Mouse (Mus musculus): Measurements from ENCODE around the gene Hhat.

Hhat gene

DNA sequence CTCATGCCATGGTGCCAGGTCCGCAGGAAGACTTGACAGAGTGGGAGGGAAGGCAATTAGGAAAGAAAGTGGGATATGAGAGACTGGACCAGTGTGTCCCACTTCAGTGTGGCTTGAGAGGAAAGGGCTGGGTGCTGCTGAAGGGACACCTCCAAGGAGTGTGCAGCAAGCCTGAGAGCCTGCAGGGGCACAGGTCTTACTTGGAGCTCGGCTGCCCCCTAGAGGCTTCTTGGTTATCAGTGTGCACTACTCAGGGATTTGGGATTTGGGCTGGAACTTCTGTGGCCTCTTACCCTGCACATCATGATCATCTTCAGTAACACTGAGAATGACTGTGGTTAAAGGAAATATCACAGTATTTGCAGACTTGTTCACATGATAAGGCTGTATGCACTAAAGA, 172.6 kb downstream of the Hhat start:
- H3K4me1 ChIP-seq (replicated peaks; ENCODE audit: low read depth, low read length), result peaks cover 12% of the 10 kb centered on the region
- H3K36me3 ChIP-seq (ENCODE audit: insufficient read depth, low read length), result no peaks in the 10 kb centered on the region
- no peaks in the 10 kb centered on the region for H3K9me3 ChIP-seq (ENCODE audit: low read length)
- no peak overlapping the region for H3K4me3 ChIP-seq (replicated peaks; ENCODE audit: low read length)
- no peaks in the 10 kb centered on the region for H3K27me3 ChIP-seq (ENCODE audit: insufficient read depth, low read length)
- TF ChIP-seq CTCF (conservative IDR thresholded peaks at IDR 0.05; ENCODE audit: low read length), result peak; percentile 57
- TF ChIP-seq POU5F1 (IDR thresholded peaks at IDR 0.05; ENCODE audit: borderline replicate concordance, low read length), result no peak

DNA sequence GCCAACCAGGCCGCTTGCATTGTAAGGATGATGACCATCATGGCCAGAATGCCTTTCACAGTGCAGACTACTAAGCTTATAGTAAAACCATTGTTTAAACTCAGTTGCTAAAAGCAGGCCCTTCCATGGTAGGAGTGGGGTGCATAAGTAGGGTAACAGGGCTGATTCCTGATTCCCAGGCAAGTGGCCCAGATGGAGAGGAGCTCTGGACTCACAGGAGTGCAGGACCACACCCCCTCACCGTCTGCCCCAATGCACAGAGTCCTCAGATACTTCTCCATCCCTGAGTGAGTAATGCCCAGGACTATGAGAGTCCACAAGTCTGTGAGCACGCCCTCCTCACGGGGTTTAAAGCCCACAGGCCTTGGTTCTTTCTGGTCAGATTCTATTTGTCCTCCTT, 175.6 kb downstream of the Hhat start:
- TF ChIP-seq POU5F1 (IDR thresholded peaks at IDR 0.05; ENCODE audit: borderline replicate concordance, low read length) (no peak), NANOG (IDR thresholded peaks at IDR 0.05; ENCODE audit: borderline replicate concordance, low read length) (no peak), CTCF (conservative IDR thresholded peaks at IDR 0.05; ENCODE audit: low read length) (no peak)
- no peak overlapping the region for H3K4me3 ChIP-seq (replicated peaks; ENCODE audit: low read length)
- peaks cover 12% of the 10 kb centered on the region for H3K4me1 ChIP-seq (replicated peaks; ENCODE audit: low read depth, low read length)
- H3K27me3 ChIP-seq (ENCODE audit: insufficient read depth, low read length), result no peaks in the 10 kb centered on the region
- no peaks in the 10 kb centered on the region for H3K36me3 ChIP-seq (ENCODE audit: insufficient read depth, low read length)
- no peaks in the 10 kb centered on the region for H3K9me3 ChIP-seq (ENCODE audit: low read length)

DNA sequence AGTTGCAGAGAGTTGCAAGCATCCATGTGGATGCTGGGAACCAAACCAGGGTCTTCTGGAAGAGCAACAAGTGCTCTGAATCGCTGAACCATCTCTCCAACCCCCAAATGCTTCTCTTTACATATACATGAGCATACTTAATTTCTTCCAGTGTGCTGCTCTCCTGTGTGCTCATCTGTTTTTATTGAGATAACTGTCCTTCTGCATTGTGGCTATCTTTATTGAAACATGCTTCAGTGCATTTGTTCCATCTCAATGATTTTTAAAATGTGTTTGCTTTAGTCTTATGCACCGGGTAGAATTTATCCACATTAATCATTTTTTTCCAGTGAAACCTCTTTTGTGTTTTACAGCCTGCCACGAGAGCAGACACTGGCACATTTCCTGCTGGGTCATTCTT, 177.5 kb downstream of the Hhat start:
- Histone ChIP-seq H3K27me3 (ENCODE audit: insufficient read depth, low read length) (no peaks in the 10 kb centered on the region), H3K36me3 (ENCODE audit: insufficient read depth, low read length) (no peaks in the 10 kb centered on the region), H3K4me3 (replicated peaks; ENCODE audit: low read length) (no peak overlapping the region), H3K9me3 (ENCODE audit: low read length) (no peaks in the 10 kb centered on the region), H3K4me1 (replicated peaks; ENCODE audit: low read depth, low read length) (no peaks in the 10 kb centered on the region)
- TF ChIP-seq NANOG (IDR thresholded peaks at IDR 0.05; ENCODE audit: borderline replicate concordance, low read length), result no peak
- no peak for TF ChIP-seq CTCF (conservative IDR thresholded peaks at IDR 0.05; ENCODE audit: low read length)
- TF ChIP-seq POU5F1 (IDR thresholded peaks at IDR 0.05; ENCODE audit: borderline replicate concordance, low read length), result no peak

DNA sequence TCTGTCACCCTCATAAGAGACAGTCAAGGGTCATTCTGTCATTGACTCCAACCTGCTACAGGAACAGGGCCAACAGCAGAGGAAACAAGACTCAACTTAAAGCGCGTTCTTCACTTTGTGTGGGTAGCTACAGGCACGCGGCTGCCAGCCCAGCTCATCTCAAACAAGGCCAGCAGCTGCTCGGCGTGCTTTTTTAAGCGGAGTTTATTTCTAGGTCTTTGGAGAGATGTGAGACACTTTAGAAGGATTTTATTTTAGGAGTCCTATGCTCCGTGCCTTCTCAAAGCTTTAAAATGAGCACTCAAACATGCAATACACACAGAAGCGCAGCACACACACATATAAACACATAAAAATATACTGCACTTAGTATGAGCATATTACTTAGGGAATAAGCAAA, 183.6 kb downstream of the Hhat start:
- no peaks in the 10 kb centered on the region for H3K9me3 ChIP-seq (ENCODE audit: low read length)
- H3K4me3 ChIP-seq (replicated peaks; ENCODE audit: low read length), result no peak overlapping the region
- no peaks in the 10 kb centered on the region for H3K4me1 ChIP-seq (replicated peaks; ENCODE audit: low read depth, low read length)
- no peaks in the 10 kb centered on the region for H3K36me3 ChIP-seq (ENCODE audit: insufficient read depth, low read length)
- no peak for TF ChIP-seq NANOG (IDR thresholded peaks at IDR 0.05; ENCODE audit: borderline replicate concordance, low read length)
- no peak for TF ChIP-seq CTCF (conservative IDR thresholded peaks at IDR 0.05; ENCODE audit: low read length)
- TF ChIP-seq POU5F1 (IDR thresholded peaks at IDR 0.05; ENCODE audit: borderline replicate concordance, low read length), result no peak
- no peaks in the 10 kb centered on the region for H3K27me3 ChIP-seq (ENCODE audit: insufficient read depth, low read length)

DNA sequence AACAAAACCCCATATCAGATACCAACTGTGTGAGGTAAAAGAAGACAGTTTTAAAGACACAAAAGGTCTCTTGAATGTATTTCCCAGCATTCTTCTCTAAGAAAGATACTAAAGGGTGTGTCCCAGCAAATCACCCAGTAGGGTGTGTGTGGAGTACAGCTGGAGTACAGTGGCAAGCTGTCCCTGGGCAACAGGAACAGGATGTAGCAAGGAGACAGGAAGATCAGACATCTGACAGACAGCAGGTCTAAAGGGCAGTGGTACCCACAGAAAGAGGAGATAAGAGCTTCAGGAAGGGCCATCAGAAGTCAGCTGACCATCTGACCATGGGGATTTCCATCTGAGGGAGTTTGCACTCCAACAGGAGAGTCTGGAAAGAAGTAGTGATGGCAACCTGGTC, 185.7 kb downstream of the Hhat start:
- H3K27me3 ChIP-seq (ENCODE audit: insufficient read depth, low read length), result no peaks in the 10 kb centered on the region
- H3K9me3 ChIP-seq (ENCODE audit: low read length), result no peaks in the 10 kb centered on the region
- no peaks in the 10 kb centered on the region for H3K4me1 ChIP-seq (replicated peaks; ENCODE audit: low read depth, low read length)
- H3K4me3 ChIP-seq (replicated peaks; ENCODE audit: low read length), result no peak overlapping the region
- H3K36me3 ChIP-seq (ENCODE audit: insufficient read depth, low read length), result no peaks in the 10 kb centered on the region
- TF ChIP-seq NANOG (IDR thresholded peaks at IDR 0.05; ENCODE audit: borderline replicate concordance, low read length) (no peak), CTCF (conservative IDR thresholded peaks at IDR 0.05; ENCODE audit: low read length) (no peak), POU5F1 (IDR thresholded peaks at IDR 0.05; ENCODE audit: borderline replicate concordance, low read length) (no peak)

DNA sequence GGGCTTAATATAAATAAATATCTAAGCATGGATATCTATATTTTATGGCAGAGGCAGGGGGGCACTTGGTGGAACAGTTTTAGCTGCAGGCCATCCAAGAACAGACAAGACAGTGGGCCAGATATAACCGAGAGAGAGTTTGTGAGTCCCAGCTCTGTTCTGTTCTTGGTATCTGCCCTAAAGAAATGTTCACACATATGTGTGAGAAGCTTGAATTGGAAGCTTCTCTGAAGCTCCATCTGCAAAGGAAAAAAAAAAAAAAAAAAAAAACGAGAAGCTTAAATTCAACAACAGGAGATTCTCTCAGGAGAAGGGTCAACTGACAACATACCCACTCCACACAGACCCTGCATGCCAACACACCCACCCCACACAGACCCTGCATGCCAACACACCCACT, 188.1 kb downstream of the Hhat start:
- H3K27me3 ChIP-seq (ENCODE audit: insufficient read depth, low read length), result no peaks in the 10 kb centered on the region
- H3K9me3 ChIP-seq (ENCODE audit: low read length), result no peaks in the 10 kb centered on the region
- no peaks in the 10 kb centered on the region for H3K4me1 ChIP-seq (replicated peaks; ENCODE audit: low read depth, low read length)
- H3K36me3 ChIP-seq (ENCODE audit: insufficient read depth, low read length), result no peaks in the 10 kb centered on the region
- TF ChIP-seq POU5F1 (IDR thresholded peaks at IDR 0.05; ENCODE audit: borderline replicate concordance, low read length) (no peak), NANOG (IDR thresholded peaks at IDR 0.05; ENCODE audit: borderline replicate concordance, low read length) (no peak), CTCF (conservative IDR thresholded peaks at IDR 0.05; ENCODE audit: low read length) (no peak)
- no peak overlapping the region for H3K4me3 ChIP-seq (replicated peaks; ENCODE audit: low read length)

DNA sequence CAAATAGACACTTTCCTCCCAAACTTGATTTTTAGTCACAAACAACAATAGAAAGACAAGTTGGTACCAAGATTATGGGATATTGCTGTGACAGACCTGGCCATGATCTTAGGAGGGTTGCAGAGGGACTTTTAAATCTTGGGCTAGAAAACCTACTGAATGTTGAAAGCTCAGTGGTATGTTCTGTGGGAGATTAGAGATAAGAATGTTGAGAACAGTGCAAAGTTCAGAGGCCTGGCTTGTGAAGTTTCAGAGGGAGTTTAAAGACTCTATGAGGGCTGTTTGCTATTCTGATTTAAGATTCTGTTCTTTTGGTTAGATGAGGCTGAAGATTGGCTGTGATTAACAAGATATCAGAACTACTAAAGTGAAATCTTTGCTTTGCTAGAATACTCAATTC, 206.3 kb downstream of the Hhat start:
- H3K4me3 ChIP-seq (replicated peaks; ENCODE audit: low read length), result no peak overlapping the region
- peaks cover 13% of the 10 kb centered on the region for H3K9me3 ChIP-seq (ENCODE audit: low read length)
- no peaks in the 10 kb centered on the region for H3K27me3 ChIP-seq (ENCODE audit: insufficient read depth, low read length)
- no peaks in the 10 kb centered on the region for H3K36me3 ChIP-seq (ENCODE audit: insufficient read depth, low read length)
- no peaks in the 10 kb centered on the region for H3K4me1 ChIP-seq (replicated peaks; ENCODE audit: low read depth, low read length)
- TF ChIP-seq POU5F1 (IDR thresholded peaks at IDR 0.05; ENCODE audit: borderline replicate concordance, low read length) (no peak), CTCF (conservative IDR thresholded peaks at IDR 0.05; ENCODE audit: low read length) (no peak), NANOG (IDR thresholded peaks at IDR 0.05; ENCODE audit: borderline replicate concordance, low read length) (no peak)

DNA sequence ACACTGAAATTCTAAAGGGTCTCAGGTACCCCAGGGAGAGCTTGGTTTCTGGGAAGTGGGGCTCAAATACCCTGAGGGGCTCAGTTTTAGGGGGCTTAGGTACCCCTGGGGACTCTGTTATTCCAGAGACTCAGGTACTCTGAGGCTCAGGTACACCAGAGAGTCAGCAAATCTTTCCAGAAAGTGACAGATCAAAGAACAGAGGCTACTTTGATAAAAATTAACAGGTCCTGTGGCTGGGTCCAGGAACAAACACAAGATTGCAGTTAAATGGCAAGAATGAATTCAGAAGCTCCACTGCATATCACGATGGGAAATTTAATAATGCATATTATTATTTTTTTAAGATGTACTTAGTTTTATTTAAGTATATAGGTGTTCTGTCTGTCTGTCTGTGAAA, 211.7 kb downstream of the Hhat start:
- Histone ChIP-seq H3K36me3 (ENCODE audit: insufficient read depth, low read length) (no peaks in the 10 kb centered on the region), H3K4me1 (replicated peaks; ENCODE audit: low read depth, low read length) (no peaks in the 10 kb centered on the region), H3K4me3 (replicated peaks; ENCODE audit: low read length) (no peak overlapping the region), H3K9me3 (ENCODE audit: low read length) (no peaks in the 10 kb centered on the region), H3K27me3 (ENCODE audit: insufficient read depth, low read length) (no peaks in the 10 kb centered on the region)
- TF ChIP-seq POU5F1 (IDR thresholded peaks at IDR 0.05; ENCODE audit: borderline replicate concordance, low read length) (no peak), CTCF (conservative IDR thresholded peaks at IDR 0.05; ENCODE audit: low read length) (no peak), NANOG (IDR thresholded peaks at IDR 0.05; ENCODE audit: borderline replicate concordance, low read length) (no peak)

DNA sequence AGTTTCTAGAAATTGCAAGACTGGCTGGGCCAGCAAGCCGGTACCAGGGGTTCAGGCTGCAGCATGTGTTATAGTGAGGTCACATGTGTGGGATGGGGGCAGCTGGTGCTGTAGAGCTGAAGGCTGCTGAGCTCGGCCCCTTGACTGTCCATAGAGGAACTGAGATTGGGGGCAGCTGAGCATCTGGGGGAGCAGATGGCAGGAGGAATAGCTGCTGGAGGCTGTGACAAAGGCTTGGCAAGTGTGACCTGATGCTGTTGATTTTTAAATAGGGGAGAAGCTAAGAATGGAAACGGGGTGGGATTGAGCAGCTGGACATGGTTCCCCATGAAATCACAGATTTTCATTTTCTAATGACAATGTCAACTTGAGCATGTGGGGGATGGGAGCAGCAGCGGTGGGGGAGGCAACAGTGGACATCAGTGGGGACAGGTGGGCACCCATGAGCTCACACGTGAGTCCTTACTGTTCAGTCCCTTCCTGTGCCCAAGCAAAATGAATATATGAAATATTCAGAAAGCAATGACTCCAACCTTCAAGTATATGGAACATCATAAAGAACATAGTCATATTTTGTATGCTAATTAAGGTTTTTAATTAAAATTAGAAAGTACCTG, 212.9 kb downstream of the Hhat start:
- H3K4me1 ChIP-seq (replicated peaks; ENCODE audit: low read depth, low read length), result no peaks in the 10 kb centered on the region
- H3K27me3 ChIP-seq (ENCODE audit: insufficient read depth, low read length), result no peaks in the 10 kb centered on the region
- no peaks in the 10 kb centered on the region for H3K36me3 ChIP-seq (ENCODE audit: insufficient read depth, low read length)
- no peaks in the 10 kb centered on the region for H3K9me3 ChIP-seq (ENCODE audit: low read length)
- TF ChIP-seq CTCF (conservative IDR thresholded peaks at IDR 0.05; ENCODE audit: low read length) (no peak), NANOG (IDR thresholded peaks at IDR 0.05; ENCODE audit: borderline replicate concordance, low read length) (no peak), POU5F1 (IDR thresholded peaks at IDR 0.05; ENCODE audit: borderline replicate concordance, low read length) (no peak)
- no peak overlapping the region for H3K4me3 ChIP-seq (replicated peaks; ENCODE audit: low read length)

All from E14TG2a.4 (cell line).